Mouse (Mus musculus): ENCODE measurements around the gene Cbx5.

DNA sequence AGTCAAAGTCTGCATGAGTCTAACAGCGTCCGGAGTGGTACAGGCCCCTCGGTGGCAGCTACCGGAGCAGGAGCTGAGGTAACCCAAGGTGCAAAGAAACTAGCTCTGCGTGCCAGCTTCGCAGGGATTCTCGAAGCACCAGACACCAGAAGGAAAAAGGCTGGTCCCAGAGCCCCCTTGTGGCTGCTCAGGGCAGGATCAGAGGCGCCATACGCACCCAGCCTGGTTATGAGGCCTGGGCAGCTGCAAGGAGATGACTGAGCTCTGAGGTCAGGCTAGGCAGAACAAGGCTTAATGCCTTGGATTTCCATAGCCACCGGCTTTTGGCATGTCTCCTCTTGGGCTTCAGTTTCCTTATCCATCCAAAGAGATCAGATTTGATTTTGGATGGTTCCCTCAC, 67.1 kb downstream of the Cbx5 start:
- TF ChIP-seq POLR2A (IDR thresholded peaks at IDR 0.05; ENCODE audit: insufficient read length, low read depth) (peak; percentile 11), POLR2AphosphoS2 (IDR thresholded peaks at IDR 0.05; ENCODE audit: insufficient read length, low read depth) (no peak), MYOD1 (IDR thresholded peaks at IDR 0.05; ENCODE audit: control insufficient read depth in 1 of 3, insufficient read length in 2 of 3, low read depth in 2 of 3) (peak; percentile 89 to 94 (median 93)), TCF12 (IDR thresholded peaks at IDR 0.05; ENCODE audit: insufficient read depth, poor library complexity, severe bottlenecking) (peak; percentile 43), MAX (IDR thresholded peaks at IDR 0.05; ENCODE audit: low read depth) (no peak), E2F4 (IDR thresholded peaks at IDR 0.05; ENCODE audit: insufficient read depth) (peak; percentile 33)

Data from myocyte (in vitro differentiated cells).